Mouse (Mus musculus) forebrain, embryonic 12.5 days (tissue): Measurements from ENCODE around the gene Golph3. TPM values are rescaled to one million over a fixed set of nuclear protein-coding genes. Genes with fewer than 3 reads are reported as not detected.

Source experiments
- ATAC-seq: fragments of 200-750 bp; cut with Nextera tagmentation; 2 replicates; pipeline ENCODE4 v1.8.0; 2017; ENCODE audit warnings: moderate TSS enrichment; ENCODE audit not compliant: low FRiP score
- H3K27ac ChIP-seq: fragments of 300-500 bp; sonication (generic); 2 replicates; pipeline ENCODE4 v1.5.1; 2016; ENCODE audit warnings: mild to moderate bottlenecking
- H3K27me3 ChIP-seq: fragments of 300-500 bp; sonication (generic); 2 replicates; pipeline ENCODE4 v1.6.1; 2016; ENCODE audit warnings: mild to moderate bottlenecking
- H3K36me3 ChIP-seq: fragments of 300-500 bp; sonication (generic); replicated peaks from 2 replicates; pipeline ENCODE4 v1.6.1; 2016; ENCODE audit warnings: mild to moderate bottlenecking
- H3K4me1 ChIP-seq: fragments of 300-500 bp; sonication (generic); 2 replicates; pipeline ENCODE4 v1.6.1; 2016
- H3K4me2 ChIP-seq: fragments of 300-500 bp; sonication (generic); 2 replicates; pipeline ENCODE4 v1.6.1; 2016; ENCODE audit warnings: mild to moderate bottlenecking, moderate library complexity
- H3K4me3 ChIP-seq: fragments of 300-500 bp; sonication (generic); replicated peaks from 2 replicates; pipeline ENCODE4 v1.5.1; 2016; ENCODE audit warnings: mild to moderate bottlenecking
- H3K9ac ChIP-seq: fragments of 300-500 bp; sonication (generic); 2 replicates; pipeline ENCODE4 v1.6.1; 2016; ENCODE audit warnings: mild to moderate bottlenecking
- H3K9me3 ChIP-seq: fragments of 300-500 bp; sonication (generic); 2 replicates; pipeline ENCODE4 v1.6.1; 2016
- WGBS: fragments of 180-500 bp; shearing (Covaris S2); methylation state at CpG from one replicate; pipeline ENCODE4 v1.1.7; 2016; 5-methylcytosine and 5-hydroxymethylcytosine counted together
- polyA plus RNA-seq: library from polyadenylated mRNA; unstranded; fragments of >200 nt; fragmentation: Nextera tagmentation; extraction: Ambion mirVana; gene quantifications from 2 replicates; pipeline ENCODE4 v1.2.1, GENCODE M21; 2016

Gene Golph3
- polyA plus RNA-seq, 1 experiment from 2014 or later = 85.3 TPM

DNA sequence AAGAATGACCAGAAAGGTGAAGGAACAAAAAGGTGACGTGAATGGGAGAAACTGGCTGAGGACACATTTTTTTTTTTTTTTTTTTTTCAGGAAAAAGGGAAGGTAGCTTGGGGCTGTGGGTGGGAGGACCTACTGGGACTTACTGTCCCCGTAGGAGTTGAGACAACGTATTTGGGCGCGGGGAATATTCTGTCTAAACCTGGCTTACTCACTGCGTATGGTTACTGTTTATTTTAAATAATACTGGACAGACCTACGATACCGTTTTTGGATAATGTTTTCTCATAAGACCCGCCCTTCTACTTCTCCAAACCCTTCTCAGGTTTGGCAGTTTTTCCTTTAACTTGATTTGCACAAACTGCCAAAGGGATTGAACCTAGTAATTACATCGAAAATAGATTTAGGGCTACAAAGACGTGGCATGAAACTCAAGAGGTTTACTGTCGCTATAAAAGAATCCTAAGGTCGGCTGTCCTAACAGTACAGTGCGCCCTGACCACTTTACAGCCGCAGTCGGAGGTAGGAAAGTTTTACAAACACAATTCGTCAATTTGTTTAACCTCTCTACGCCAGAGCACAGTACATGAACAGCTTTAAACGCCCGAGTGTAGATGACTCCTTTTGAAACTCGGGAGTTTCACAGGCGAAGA, 684 bp upstream of the Golph3 start:
- H3K27ac ChIP-seq = peak overlapping the region; percentile 94
- peaks cover 15% of the 10 kb centered on the region for H3K27me3 ChIP-seq
- H3K36me3 ChIP-seq = 0 out of 2 replicates have a peak, but pooled peaks cover under 1% of the 10 kb centered on the region
- no peak for ATAC-seq
- WGBS = 5% methylated on average over 22 of the region's 22 CpGs
- peaks cover 19% of the 10 kb centered on the region for H3K4me1 ChIP-seq
- no peaks in the 10 kb centered on the region for H3K9me3 ChIP-seq
- H3K9ac ChIP-seq = peak overlapping the region; percentile 97
- peak overlapping the region; percentile 89 for H3K4me3 ChIP-seq
- peak overlapping the region; percentile 69 for H3K4me2 ChIP-seq

DNA sequence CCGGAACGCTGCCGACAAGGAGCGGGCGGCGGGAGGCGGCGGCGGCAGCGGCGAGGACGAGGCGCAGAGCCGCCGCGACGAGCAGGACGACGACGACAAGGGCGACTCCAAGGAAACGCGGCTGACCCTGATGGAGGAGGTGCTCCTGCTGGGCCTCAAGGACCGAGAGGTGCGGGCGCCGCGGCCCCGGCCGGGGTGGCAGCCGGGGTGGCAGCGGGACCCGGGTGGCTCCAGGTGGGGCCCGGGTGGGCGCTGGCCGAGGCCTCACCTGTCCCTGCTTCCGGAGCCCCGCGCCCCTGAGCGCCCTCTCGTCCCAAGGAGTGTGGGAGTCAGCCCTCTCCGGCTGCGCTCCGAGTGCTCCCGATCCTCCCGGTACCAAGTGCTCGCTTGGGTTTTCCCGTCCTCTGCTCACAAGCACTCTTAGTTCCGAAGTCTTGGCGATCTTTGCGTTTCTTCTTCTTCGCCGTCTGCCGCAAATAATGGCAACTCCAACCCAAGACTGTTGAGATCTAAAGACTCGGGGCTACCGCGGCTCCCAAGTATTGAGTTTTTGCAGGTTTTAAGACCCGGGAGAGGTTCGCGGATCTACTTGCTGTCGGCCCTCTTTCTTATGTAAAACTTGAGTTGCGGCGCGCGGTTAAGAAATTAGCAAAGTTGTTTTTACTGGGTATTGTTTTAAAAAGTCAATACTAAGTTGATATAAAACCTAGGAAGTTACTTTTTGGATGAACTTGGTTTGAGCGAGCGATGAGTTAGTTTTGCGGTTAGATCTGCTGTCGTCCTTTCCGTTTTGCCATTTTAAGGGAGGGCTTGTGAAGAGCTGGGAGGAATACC, 755 bp downstream of the Golph3 start, which contains the start of gene 1810049J17Rik:
Gene 1810049J17Rik (minus strand): TSS at position 112 of the 834 bp plus-strand sequence.
- H3K9me3 ChIP-seq = no peaks in the 10 kb centered on the region
- peak within 1 kb of the TSS; percentile 97 for H3K9ac ChIP-seq
- ATAC-seq = peak; percentile 51
- peak within 1 kb of the TSS; percentile 89 for H3K4me3 ChIP-seq
- peak within 1 kb of the TSS; percentile 94 for H3K27ac ChIP-seq
- peaks cover 21% of the 10 kb centered on the region for H3K4me1 ChIP-seq
- H3K4me2 ChIP-seq = peak within 1 kb of the TSS; percentile 69
- peaks cover 15% of the 10 kb centered on the region for H3K27me3 ChIP-seq
- 0 out of 2 replicates have a peak, but pooled peaks cover 6% of the 10 kb centered on the region for H3K36me3 ChIP-seq
- under 1% methylated on average over 63 of the region's 70 CpGs for WGBS

DNA sequence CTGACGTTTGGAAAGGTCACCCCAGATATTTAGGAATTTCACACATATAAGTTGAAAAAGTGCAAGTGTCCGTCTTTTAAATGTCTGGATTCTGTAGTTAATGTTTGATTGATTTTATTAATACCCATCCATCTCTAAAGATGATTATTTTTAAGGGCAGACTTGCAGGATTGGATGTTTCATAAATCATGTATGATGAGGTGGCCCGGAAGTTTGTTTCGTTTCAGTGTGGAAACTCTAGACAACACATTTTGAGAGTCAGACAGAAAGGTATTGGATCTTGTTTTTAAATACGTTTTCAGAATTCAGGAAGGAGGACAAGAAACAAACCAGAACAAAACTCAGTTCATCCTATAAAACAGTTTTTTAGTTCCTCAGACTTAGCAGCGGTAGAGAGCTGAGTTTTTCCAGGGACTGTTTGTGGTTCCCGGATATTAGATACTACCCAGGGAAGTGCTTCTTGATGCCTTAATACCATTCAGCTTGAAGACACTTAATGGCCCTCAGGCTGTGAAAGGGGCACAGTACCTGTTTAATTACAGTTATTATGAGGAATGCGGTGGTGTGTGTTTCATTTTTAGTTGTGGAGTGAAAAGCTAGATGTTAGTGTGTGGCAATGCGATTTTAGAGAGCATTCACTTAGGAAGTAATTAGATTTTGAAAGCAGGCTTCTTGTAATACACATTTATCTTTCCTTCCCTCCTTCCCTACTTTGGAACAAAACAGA, 1.6 kb downstream of the Golph3 start:
- Histone ChIP-seq H3K27ac (no peak overlapping the region), H3K9ac (peak overlapping the region; percentile 97), H3K4me1 (peaks cover 21% of the 10 kb centered on the region), H3K27me3 (peaks cover 15% of the 10 kb centered on the region), H3K36me3 (0 out of 2 replicates have a peak, but pooled peaks cover 6% of the 10 kb centered on the region), H3K4me3 (peak overlapping the region; percentile 89), H3K9me3 (no peaks in the 10 kb centered on the region), H3K4me2 (peak overlapping the region; percentile 69)
- WGBS = 19% methylated on average over 9 of the region's 9 CpGs
- no peak for ATAC-seq

DNA sequence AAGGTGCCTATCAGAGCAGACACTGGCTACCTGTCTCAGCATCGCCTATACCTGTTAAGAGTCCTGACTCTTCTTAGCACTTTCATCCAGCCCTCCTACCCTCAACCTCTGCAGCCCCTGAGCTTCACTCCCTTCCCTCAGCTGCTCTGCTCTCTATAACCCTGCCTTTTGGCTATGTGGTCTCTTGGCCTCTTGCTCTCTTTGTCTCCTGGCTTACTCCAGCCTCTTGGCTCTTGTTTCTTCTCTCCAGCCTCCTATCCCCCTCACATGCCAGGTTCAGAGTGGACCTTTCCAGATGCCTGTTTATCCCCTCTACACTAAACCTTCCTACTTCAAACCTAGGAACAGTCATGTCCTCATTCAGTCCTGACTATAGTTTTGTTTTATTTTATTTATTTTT, 3.1 kb downstream of the Golph3 start:
- Histone ChIP-seq H3K27me3 (peaks cover 5% of the 10 kb centered on the region), H3K4me3 (no peak overlapping the region), H3K9ac (no peak overlapping the region), H3K9me3 (no peaks in the 10 kb centered on the region), H3K36me3 (0 out of 2 replicates have a peak, but pooled peaks cover 6% of the 10 kb centered on the region), H3K27ac (no peak overlapping the region), H3K4me1 (peaks cover 21% of the 10 kb centered on the region), H3K4me2 (no peak overlapping the region)
- ATAC-seq = no peak
- 100% methylated on average over 1 of the region's 1 CpGs for WGBS

DNA sequence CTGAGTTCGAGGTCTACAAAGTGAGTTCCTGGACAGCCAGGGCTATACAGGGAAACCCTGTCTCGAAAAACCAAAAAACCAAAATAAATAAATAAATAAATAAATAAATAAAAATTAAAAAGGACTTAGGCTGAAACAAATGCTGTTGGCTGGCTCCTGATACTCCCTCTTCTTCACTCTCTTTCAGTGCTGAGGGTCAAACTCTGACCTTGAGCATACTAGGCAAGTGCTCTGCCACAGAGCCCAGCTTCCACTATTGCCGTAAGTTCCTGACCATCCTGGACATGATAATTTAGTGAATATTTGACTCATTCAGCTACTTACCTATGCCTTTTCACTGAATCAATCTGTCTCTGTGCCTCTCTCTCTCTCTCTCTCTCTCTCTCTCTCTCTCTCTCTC, 9.1 kb downstream of the Golph3 start:
- 0 out of 2 replicates have a peak, but pooled peaks cover 6% of the 10 kb centered on the region for H3K36me3 ChIP-seq
- ATAC-seq = no peak
- H3K27ac ChIP-seq = no peak overlapping the region
- peaks cover 8% of the 10 kb centered on the region; the same call in 1 of the 2 replicates for H3K4me1 ChIP-seq
- no peaks in the 10 kb centered on the region for H3K9me3 ChIP-seq
- H3K9ac ChIP-seq = no peak overlapping the region
- no peak overlapping the region for H3K4me3 ChIP-seq
- H3K4me2 ChIP-seq = no peak overlapping the region
- WGBS = 93% methylated on average over 3 of the region's 3 CpGs
- H3K27me3 ChIP-seq = no peaks in the 10 kb centered on the region

DNA sequence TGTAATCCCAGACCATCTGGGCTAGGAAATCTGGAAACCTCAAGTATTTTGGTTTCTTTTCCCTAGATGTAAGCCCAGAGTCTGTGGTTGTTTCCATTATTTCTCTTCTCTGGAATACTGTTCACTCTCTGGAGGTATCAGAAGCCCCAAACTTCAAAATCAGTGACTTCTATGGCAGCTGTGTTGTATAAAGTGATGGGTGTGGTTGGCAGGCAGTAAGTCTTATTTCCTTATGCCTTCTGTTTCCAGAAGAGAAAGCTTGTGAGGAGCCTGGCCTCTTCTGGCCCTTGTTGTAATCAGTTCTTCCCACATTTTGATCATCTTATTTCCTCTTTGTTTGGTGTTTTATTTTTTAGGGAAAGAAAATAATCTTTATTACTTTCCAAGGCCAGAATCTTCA, 9.6 kb downstream of the Golph3 start:
- no peak overlapping the region for H3K27ac ChIP-seq
- H3K36me3 ChIP-seq = 0 out of 2 replicates have a peak, but pooled peaks cover 2% of the 10 kb centered on the region
- H3K4me2 ChIP-seq = no peak overlapping the region
- H3K9ac ChIP-seq = no peak overlapping the region
- ATAC-seq = no peak
- H3K27me3 ChIP-seq = no peaks in the 10 kb centered on the region
- no peaks in the 10 kb centered on the region for H3K9me3 ChIP-seq
- peaks cover 4% of the 10 kb centered on the region; the same call in 1 of the 2 replicates for H3K4me1 ChIP-seq
- no peak overlapping the region for H3K4me3 ChIP-seq

DNA sequence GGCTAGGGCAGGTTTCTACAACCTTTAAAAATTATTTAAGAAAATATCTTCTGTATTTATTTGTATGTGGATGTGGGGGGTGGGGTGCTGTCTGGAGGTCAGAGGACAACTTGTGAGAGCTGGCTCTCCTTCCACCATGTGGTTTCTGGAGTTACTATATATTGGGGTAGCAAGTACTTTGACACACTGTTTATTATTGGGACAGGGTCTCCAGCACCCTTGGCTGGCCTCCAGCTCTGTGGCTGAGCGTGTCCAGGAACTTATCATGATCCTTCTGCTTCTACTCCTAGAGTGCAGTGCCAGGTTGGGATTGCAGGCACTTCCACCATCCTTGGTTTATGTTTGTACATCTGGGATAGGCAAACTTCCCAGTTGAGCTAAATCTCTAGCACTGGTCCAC, 10.1 kb downstream of the Golph3 start:
- H3K4me2 ChIP-seq = no peak overlapping the region
- H3K9ac ChIP-seq = no peak overlapping the region
- H3K27me3 ChIP-seq = no peaks in the 10 kb centered on the region
- no peak for ATAC-seq
- H3K4me1 ChIP-seq = peaks cover 4% of the 10 kb centered on the region; the same call in 1 of the 2 replicates
- H3K9me3 ChIP-seq = no peaks in the 10 kb centered on the region
- 78% methylated on average over 1 of the region's 1 CpGs for WGBS
- H3K4me3 ChIP-seq = no peak overlapping the region
- no peaks in the 10 kb centered on the region for H3K36me3 ChIP-seq
- no peak overlapping the region for H3K27ac ChIP-seq

DNA sequence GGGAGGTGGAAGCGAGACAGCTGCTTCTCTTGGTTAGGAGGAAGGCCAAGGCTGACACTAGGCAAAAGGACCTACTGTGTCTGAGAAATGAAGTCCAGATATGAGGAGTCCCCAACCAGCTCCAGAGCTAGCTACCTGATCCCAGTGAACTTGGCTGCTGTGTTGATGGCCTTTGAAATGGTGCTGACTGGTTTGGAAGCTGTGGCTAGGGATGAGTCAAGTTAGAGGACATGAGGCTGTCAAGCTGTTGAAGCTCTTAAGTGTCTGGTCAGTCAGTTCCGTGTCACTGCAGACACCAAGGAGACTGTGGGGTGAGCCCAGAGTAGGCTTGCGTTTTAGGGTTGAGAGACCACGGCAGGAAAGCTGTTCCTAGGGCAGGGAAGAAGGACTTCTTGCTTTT, 13.1 kb downstream of the Golph3 start:
- H3K27me3 ChIP-seq = no peaks in the 10 kb centered on the region
- peaks cover 4% of the 10 kb centered on the region; the same call in 1 of the 2 replicates for H3K4me1 ChIP-seq
- no peaks in the 10 kb centered on the region for H3K9me3 ChIP-seq
- no peak overlapping the region for H3K4me3 ChIP-seq
- no peak for ATAC-seq
- WGBS = 88% methylated on average over 4 of the region's 4 CpGs
- H3K4me2 ChIP-seq = no peak overlapping the region
- H3K27ac ChIP-seq = no peak overlapping the region
- no peak overlapping the region for H3K9ac ChIP-seq
- H3K36me3 ChIP-seq = no peaks in the 10 kb centered on the region

DNA sequence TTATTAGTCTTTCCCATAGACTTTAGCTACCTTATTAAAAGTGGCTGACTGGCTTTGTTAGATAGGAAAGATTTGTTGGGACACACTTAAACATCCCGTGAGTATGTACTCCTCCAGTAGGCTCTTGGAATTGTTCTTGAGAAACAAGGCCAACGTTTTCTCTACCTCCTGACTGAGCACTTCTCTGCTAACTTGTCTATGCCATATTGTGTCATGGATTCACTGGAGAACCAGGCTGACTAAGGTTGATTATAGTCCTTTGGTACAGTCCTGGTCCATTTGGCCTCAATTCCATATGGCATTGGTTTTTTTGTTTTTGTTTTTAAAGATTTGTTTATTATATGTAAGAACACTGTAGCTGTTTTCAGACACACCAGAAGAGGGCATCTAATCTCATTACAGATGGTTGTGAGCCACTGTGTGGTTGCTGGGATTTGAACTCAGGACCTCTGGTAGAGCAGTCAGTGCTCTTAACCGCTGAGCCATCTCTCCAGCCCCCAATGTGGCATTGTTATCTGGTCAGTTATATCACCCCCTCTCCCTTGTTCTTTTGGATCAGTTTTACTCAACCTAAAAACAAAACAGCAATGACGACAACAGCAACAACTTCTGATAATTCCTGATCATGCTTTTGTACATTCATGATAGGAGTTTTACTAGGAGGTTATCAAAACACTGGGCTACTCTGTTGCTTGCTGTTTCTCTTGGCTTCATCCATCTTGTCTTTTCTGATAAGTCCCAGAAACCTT, 16.0 kb downstream of the Golph3 start:
- 91% methylated on average over 4 of the region's 4 CpGs for WGBS
- Histone ChIP-seq H3K4me1 (peaks cover 15% of the 10 kb centered on the region), H3K4me2 (no peak overlapping the region), H3K4me3 (no peak overlapping the region), H3K36me3 (no peaks in the 10 kb centered on the region; the same call in 1 of the 2 replicates), H3K27ac (no peak overlapping the region), H3K9ac (no peak overlapping the region), H3K9me3 (no peaks in the 10 kb centered on the region), H3K27me3 (no peaks in the 10 kb centered on the region)
- ATAC-seq = no peak

DNA sequence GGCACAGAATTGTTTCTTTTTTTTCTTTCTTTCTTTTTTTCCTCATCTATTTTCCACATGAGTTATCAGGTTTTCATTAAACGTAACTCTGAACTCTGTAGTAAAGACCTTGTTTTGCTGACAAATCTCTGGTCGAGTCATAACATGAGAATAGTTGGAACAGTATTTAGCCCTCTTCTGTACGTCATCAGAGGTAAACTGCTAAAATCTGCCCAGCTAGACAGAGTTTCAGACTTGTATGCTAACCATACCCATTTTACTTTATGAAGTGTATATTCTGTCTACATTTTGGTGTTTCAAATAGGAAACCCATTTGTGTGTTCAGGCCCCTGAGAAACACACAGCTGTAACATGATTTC, 16.5 kb downstream of the Golph3 start:
- WGBS = 76% methylated on average over 3 of the region's 3 CpGs
- ATAC-seq = no peak

DNA sequence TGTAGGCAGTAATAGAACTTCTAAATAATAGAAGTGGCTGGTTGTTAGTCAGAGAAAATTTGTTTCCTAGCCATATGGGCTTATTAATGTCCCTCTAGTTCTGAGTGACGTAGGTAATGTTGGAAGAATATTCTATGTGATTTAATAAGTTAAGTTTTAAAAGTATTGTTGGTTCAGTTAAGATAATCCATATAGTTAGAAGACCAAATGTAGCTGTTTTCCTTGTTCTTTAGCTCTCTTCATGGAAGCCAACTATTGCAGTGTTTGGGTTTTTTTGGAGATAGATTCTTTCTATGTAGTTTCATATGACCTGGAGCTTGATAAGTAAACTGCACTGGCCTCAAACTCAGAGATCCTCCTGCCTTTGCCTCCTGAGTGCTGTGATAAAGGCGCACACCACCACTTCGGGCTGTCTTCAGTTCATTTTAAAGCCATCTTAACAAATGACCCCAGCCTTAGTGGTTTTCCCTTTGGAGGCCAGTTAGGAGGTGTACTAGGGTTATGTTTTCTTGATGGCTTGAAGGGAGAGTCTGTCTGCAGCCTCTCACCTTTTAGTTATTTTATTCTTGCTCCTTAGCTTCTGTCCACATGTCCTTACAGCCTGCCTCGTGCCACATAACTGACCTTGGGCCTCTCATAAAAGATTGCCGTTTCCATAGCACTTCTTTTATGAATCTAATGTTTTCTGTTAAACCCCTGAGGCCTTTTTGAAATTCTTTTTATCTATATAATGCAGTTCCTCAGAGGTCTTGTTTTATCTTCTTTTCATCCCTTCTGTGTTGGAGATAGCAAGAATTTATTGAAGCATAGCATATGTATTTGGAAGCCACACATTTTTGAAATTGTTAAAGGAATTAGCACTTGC, 19.5 kb downstream of the Golph3 start:
- Histone ChIP-seq H3K27ac (peak overlapping the region; percentile 43; the same call in 1 of the 2 replicates), H3K9ac (no peak overlapping the region), H3K36me3 (peaks cover 11% of the 10 kb centered on the region), H3K4me3 (no peak overlapping the region), H3K9me3 (no peaks in the 10 kb centered on the region), H3K27me3 (no peaks in the 10 kb centered on the region), H3K4me2 (no peak overlapping the region), H3K4me1 (peaks cover 15% of the 10 kb centered on the region)
- no peak for ATAC-seq
- 27% methylated on average over 5 of the region's 5 CpGs for WGBS

More for the DNA sequence above, 16.5 kb downstream of the Golph3 start:
- Histone ChIP-seq H3K36me3 (peaks cover under 1% of the 10 kb centered on the region; the same call in 1 of the 2 replicates), H3K9me3 (no peaks in the 10 kb centered on the region), H3K27ac (no peak overlapping the region), H3K27me3 (no peaks in the 10 kb centered on the region), H3K9ac (no peak overlapping the region), H3K4me2 (no peak overlapping the region), H3K4me3 (no peak overlapping the region), H3K4me1 (peaks cover 15% of the 10 kb centered on the region)
